Mouse (Mus musculus) intestine, embryonic 16.5 days (tissue): ENCODE results near the gene Glt6d1. TPM values are rescaled to one million over a fixed set of nuclear protein-coding genes. Genes with fewer than 3 reads are reported as not detected.

Experiments used
- ATAC-seq: fragments of 200-750 bp; cut with Nextera tagmentation; 2 replicates; pipeline ENCODE4 v1.8.0; 2017; ENCODE audit warnings: moderate TSS enrichment, moderate library complexity
- H3K27ac ChIP-seq: fragments of 300-500 bp; sonication (generic); 2 replicates; pipeline ENCODE4 v1.5.1; 2014; ENCODE audit warnings: mild to moderate bottlenecking, low read length
- H3K27me3 ChIP-seq: fragments of 300-500 bp; sonication (generic); replicated peaks from 2 replicates; pipeline ENCODE4 v1.6.1; 2014; ENCODE audit warnings: low read length, control low read depth, mixed read lengths; ENCODE audit not compliant: control insufficient read depth, insufficient read depth
- H3K36me3 ChIP-seq: fragments of 300-500 bp; sonication (generic); 2 replicates; pipeline ENCODE4 v1.6.1; 2014; ENCODE audit warnings: low read length, control low read depth; ENCODE audit not compliant: control insufficient read depth, insufficient read depth
- H3K4me1 ChIP-seq: fragments of 300-500 bp; sonication (generic); 2 replicates; pipeline ENCODE4 v1.6.1; 2014; ENCODE audit warnings: low read length, control low read depth, mixed read lengths; ENCODE audit not compliant: control insufficient read depth, insufficient read depth
- H3K4me2 ChIP-seq: fragments of 300-500 bp; sonication (generic); 2 replicates; pipeline ENCODE4 v1.6.1; 2014; ENCODE audit warnings: low read depth, low read length, control low read depth
- H3K4me3 ChIP-seq: fragments of 300-500 bp; sonication (generic); 2 replicates; pipeline ENCODE4 v1.5.1; 2014; ENCODE audit warnings: mild to moderate bottlenecking, low read length
- H3K9ac ChIP-seq: fragments of 300-500 bp; sonication (generic); 2 replicates; pipeline ENCODE4 v1.6.1; 2014; ENCODE audit warnings: low read depth, low read length
- H3K9me3 ChIP-seq: fragments of 300-500 bp; sonication (generic); 2 replicates; pipeline ENCODE4 v1.6.1; 2016; ENCODE audit warnings: low read length, control low read depth; ENCODE audit not compliant: control insufficient read depth
- WGBS: fragments of 180-500 bp; shearing (Covaris S2); extraction: QIAGEN DNeasy Blood & Tissue Kit; methylation state at CpG from one replicate; pipeline ENCODE4 v1.1.7; 2014; 5-methylcytosine and 5-hydroxymethylcytosine counted together
- polyA plus RNA-seq: library from polyadenylated mRNA; unstranded; fragments of >200 nt; fragmentation: Nextera tagmentation; extraction: Ambion mirVana; gene quantifications from 2 replicates; pipeline ENCODE4 v1.2.1, GENCODE M21; 2015

The Glt6d1 gene
- polyA plus RNA-seq, 1 experiment from 2014 or later, result not detected

DNA sequence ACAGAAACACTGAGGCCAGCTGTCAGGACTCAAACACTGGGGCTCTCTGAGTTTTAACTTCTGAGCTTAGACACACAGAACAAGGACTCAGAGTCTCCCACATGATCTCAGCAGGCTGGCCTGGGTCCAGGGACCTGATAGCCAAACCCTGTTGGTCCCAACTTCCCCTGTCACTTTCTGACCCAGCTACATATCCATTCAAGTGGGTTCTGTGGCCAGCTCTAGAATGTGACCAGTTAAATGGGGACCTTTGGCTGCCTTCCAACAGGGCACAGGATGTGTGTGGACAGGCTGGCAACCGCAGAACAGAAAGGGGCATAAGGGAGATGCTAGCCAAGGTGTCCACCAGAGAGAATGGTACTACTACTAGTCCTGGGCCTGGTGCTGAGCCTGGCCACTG, 7.2 kb upstream of the Glt6d1 start, which contains the start of gene Lcn9:
Gene Lcn9 (plus strand): TSS at position 348 of the 400 bp plus-strand sequence.
- Histone ChIP-seq H3K4me1 (no peaks in the 10 kb centered on the region), H3K4me2 (no peak within 1 kb of the TSS), H3K27me3 (no peaks in the 10 kb centered on the region), H3K27ac (no peak within 1 kb of the TSS), H3K9me3 (no peaks in the 10 kb centered on the region), H3K9ac (no peak within 1 kb of the TSS), H3K4me3 (no peak within 1 kb of the TSS), H3K36me3 (no peaks in the 10 kb centered on the region)
- 88% methylated on average over 1 of the region's 1 CpGs for WGBS
- ATAC-seq, result no peak

DNA sequence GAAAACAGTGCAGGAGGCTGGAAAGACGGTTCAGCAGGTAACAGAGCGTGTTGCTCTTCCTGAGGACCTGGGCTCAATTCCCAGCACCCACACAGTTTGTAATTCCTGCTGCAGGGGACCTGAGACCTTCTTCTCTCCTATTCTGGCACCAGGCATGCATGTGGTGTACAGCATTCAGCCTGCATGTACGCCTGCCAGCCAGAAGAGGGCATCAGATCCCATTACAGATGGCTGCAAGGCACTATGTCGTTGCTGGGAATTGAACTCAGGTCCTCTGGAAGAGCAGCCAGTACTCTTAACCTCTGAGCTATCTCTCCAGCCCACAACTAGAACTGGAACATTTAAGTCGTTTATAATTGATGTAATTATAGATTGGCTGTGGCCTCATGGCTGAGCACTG, 2.3 kb downstream of the Glt6d1 start:
- Histone ChIP-seq H3K36me3 (no peaks in the 10 kb centered on the region), H3K4me3 (no peak overlapping the region), H3K27ac (no peak overlapping the region), H3K27me3 (no peaks in the 10 kb centered on the region), H3K9me3 (no peaks in the 10 kb centered on the region), H3K4me2 (no peak overlapping the region), H3K9ac (no peak overlapping the region), H3K4me1 (no peaks in the 10 kb centered on the region)
- no peak for ATAC-seq
- whole genome bisulfite sequencing, result 73% methylated on average over 5 of the region's 5 CpGs

DNA sequence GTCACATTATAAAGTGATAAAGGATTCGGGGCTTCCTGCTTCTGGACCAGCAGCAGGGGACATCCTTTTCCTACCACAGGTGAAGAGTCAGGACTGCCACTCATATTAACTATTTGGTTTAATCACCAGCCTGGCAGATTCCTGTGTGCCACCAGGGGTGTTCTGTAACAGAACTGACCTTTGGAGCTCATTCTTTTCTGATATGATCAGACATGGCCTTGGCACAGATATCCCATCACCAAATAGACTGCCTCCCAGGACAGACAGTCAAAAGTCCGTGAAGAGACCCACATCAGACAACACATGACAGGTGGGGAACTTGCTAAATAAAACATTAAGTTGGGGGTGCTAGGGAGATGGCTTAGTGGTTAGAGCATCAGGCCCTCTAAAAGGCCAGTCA, 3.9 kb downstream of the Glt6d1 start:
- Histone ChIP-seq H3K4me3 (no peak overlapping the region), H3K27ac (no peak overlapping the region)
- 62% methylated on average over 2 of the region's 2 CpGs for WGBS

DNA sequence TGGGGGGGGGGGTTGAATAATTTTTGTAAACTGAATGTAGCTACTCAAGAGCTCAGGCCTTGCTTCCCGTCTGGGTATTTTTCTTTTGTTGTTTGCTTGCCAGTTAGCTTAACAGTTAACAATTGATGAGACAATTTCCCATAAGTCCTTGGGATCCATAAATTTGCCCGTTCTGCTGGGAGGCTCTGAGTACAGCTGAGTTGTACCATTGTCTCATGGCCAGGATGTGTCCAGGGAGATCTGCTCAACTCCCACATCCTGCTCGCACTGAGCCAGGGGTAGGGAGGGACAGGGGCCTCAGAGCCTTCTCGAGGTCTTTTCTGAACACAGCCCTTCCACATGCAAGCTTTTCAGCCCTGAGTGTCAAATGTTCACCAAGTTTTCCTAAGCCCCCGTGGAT, 17.6 kb downstream of the Glt6d1 start:
- no peak overlapping the region for H3K4me3 ChIP-seq
- no peaks in the 10 kb centered on the region for H3K36me3 ChIP-seq
- 44% methylated on average over 5 of the region's 5 CpGs for WGBS
- no peak overlapping the region for H3K27ac ChIP-seq
- H3K27me3 ChIP-seq, result no peaks in the 10 kb centered on the region
- ATAC-seq, result no peak
- no peaks in the 10 kb centered on the region for H3K4me1 ChIP-seq
- H3K9ac ChIP-seq, result no peak overlapping the region
- no peak overlapping the region for H3K4me2 ChIP-seq
- no peaks in the 10 kb centered on the region for H3K9me3 ChIP-seq

More for the DNA sequence above, 3.9 kb downstream of the Glt6d1 start:
- Histone ChIP-seq H3K27me3 (no peaks in the 10 kb centered on the region), H3K4me1 (no peaks in the 10 kb centered on the region), H3K9ac (no peak overlapping the region), H3K9me3 (no peaks in the 10 kb centered on the region), H3K36me3 (no peaks in the 10 kb centered on the region), H3K4me2 (no peak overlapping the region)
- no peak for ATAC-seq

DNA sequence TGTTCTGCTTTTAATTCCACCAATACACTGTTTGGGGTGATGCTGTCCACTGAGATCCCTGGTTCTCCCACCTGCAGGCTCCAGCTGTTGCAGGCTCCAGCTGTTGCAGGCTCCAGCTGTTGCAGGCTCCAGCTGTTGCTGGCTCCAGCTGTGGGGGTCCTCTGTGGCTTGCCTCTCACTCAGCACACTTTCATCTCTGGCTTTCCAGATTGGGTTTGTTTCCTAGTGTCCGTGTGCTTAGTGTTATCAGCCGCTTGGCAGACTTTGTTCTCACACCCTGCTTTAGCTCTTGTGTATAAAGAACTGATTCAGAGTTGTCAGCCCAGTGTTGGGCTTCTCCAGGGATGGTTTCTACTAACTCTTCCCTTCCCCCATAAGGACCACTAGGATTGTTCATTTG, 18.0 kb downstream of the Glt6d1 start:
- no peaks in the 10 kb centered on the region for H3K27me3 ChIP-seq
- WGBS, result 19% methylated on average over 2 of the region's 2 CpGs

DNA sequence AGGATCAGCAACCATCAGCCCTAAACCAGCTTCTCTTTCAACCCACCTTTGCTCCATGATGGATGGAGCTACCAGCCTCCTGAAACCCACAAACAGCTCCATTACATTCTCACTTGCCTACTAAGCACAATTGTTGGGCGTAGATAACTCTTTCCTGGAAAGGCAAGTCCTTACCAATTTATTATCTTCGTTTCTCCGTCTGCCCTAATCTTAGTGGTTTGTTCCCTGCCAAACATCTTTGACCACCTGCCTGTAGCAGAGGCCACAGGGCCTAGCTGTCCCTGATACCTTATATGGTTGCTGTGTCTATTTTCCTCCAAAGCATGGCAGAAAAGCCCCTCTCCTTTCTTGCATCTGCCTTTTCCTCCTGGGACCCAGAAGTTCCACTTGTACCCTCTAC, 26.6 kb downstream of the Glt6d1 start:
- Histone ChIP-seq H3K4me2 (no peak overlapping the region), H3K27ac (no peak overlapping the region), H3K36me3 (no peaks in the 10 kb centered on the region), H3K9me3 (no peaks in the 10 kb centered on the region), H3K27me3 (no peaks in the 10 kb centered on the region), H3K9ac (no peak overlapping the region), H3K4me1 (no peaks in the 10 kb centered on the region), H3K4me3 (no peak overlapping the region)
- ATAC-seq, result no peak
- WGBS, result 82% methylated on average over 3 of the region's 3 CpGs

More for the DNA sequence above, 18.0 kb downstream of the Glt6d1 start:
- Histone ChIP-seq H3K4me2 (no peak overlapping the region), H3K4me3 (no peak overlapping the region), H3K4me1 (no peaks in the 10 kb centered on the region), H3K9me3 (no peaks in the 10 kb centered on the region), H3K36me3 (no peaks in the 10 kb centered on the region), H3K27ac (no peak overlapping the region), H3K9ac (no peak overlapping the region)
- no peak for ATAC-seq

DNA sequence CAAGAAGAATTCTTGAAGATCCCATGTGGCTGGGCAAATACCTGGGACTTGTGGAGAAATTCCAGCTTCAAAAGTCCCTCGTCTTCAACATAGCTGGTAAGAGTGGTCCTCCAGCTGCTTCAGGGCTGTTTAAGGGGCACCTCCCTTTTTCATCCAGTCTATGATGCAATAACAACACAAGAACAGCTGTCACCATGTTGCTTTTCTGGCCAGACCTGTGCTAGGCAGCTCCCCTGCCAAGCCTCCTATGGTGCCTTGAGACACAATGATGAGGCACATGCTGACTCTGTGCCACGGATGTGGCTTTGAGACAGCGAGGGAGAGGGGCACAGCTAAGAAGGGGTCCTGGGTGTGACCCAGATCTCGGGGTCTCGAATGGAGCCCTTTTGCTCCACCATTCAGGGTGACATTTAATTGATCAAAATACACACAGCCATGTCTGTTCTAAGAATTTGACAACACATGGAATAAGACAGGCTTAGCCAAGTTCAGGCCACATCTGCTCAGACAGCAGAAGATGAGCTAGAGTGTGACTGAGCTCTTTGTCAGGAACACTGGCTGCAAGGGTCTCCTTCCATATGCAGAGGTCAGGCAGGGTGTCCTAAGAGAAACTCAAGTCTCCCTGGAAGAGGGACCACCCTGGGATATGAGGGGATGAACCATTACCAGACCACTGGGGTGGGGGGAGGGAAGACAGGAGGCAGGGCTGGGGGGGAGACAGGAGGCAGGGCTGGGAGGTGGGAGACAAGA, 29.9 kb downstream of the Glt6d1 start:
- no peak overlapping the region for H3K27ac ChIP-seq

DNA sequence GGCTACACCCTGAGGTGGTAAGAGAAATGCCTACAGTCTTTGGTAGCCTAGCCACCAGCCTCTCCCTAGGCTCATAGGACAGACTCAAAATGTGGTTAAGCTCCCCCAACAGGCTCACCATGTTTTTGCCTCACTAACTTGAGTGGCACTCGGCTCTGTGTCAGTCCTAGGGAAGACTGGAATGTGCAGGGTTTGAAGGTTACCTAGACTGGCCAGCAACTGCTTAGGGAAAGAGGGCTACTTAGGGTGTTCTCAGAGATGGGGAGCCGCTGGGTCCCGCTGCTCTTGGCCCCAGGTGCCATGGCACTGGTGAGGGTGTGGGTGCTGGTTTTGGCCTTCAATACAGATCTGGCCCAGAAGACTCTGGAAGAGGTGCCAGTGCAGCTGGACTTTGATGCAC, 33.7 kb downstream of the Glt6d1 start, which contains the start of gene Gm13539:
Gene Gm13539 (plus strand): TSS at position 301 of the 400 bp plus-strand sequence.
- H3K9me3 ChIP-seq, result no peaks in the 10 kb centered on the region
- 92% methylated on average over 3 of the region's 3 CpGs for WGBS
- no peaks in the 10 kb centered on the region for H3K27me3 ChIP-seq
- H3K27ac ChIP-seq, result no peak within 1 kb of the TSS
- H3K9ac ChIP-seq, result no peak within 1 kb of the TSS
- no peak within 1 kb of the TSS for H3K4me2 ChIP-seq
- no peaks in the 10 kb centered on the region for H3K36me3 ChIP-seq
- no peak within 1 kb of the TSS for H3K4me3 ChIP-seq
- ATAC-seq, result no peak
- no peaks in the 10 kb centered on the region for H3K4me1 ChIP-seq

More for the DNA sequence above, 29.9 kb downstream of the Glt6d1 start:
- no peak overlapping the region for H3K9ac ChIP-seq
- H3K36me3 ChIP-seq, result no peaks in the 10 kb centered on the region
- H3K27me3 ChIP-seq, result no peaks in the 10 kb centered on the region
- no peaks in the 10 kb centered on the region for H3K9me3 ChIP-seq
- ATAC-seq, result no peak
- H3K4me2 ChIP-seq, result no peak overlapping the region
- WGBS, result 66% methylated on average over 5 of the region's 5 CpGs
- no peaks in the 10 kb centered on the region for H3K4me1 ChIP-seq
- no peak overlapping the region for H3K4me3 ChIP-seq

DNA sequence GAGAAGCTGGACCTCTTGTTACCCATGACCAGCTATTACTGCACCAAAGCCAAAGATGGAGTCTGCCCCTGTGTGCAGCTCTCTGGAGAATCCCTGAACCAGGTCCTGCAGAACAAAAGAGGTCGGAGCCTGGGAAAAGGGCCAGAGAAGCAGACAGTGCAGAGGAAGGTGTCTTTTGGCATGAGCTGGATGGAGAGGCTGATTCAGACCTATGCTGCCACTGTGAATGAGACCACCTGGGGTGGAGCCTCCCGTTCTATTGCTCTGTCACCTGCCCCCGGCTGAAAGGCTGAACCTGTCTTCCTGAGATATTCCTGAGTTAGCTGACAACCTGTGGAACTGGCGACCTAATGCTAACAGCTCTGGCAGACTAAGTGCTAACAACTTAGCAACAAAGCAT, 34.7 kb downstream of the Glt6d1 start:
- Histone ChIP-seq H3K27ac (no peak overlapping the region), H3K4me2 (no peak overlapping the region), H3K4me1 (no peaks in the 10 kb centered on the region), H3K9me3 (no peaks in the 10 kb centered on the region), H3K4me3 (no peak overlapping the region), H3K36me3 (no peaks in the 10 kb centered on the region), H3K9ac (no peak overlapping the region), H3K27me3 (no peaks in the 10 kb centered on the region)
- WGBS, result 38% methylated on average over 4 of the region's 4 CpGs
- no peak for ATAC-seq

DNA sequence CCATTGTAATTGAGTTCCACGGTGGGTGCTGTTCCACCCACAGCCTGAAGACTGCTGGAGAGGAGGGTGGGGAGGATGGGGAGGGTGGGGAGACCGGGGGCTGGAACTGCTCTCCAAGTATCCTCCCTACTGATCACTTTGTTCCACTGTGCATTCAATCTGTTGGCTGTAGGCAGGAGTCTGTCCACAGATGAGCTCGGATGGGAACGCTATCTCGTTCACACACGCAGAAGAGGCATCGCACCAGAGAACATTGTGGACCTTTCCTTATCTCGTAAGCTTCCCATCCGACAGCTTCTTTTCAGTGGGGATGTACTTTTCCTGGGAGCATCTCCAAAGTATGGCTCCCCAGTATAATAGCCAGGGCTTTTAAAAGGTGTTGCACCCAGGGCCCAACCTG, 36.6 kb downstream of the Glt6d1 start:
- no peaks in the 10 kb centered on the region for H3K27me3 ChIP-seq
- no peak for ATAC-seq
- no peaks in the 10 kb centered on the region for H3K36me3 ChIP-seq
- 87% methylated on average over 9 of the region's 9 CpGs for WGBS
- no peaks in the 10 kb centered on the region for H3K9me3 ChIP-seq
- H3K27ac ChIP-seq, result no peak overlapping the region
- H3K4me1 ChIP-seq, result no peaks in the 10 kb centered on the region
- no peak overlapping the region for H3K9ac ChIP-seq
- H3K4me2 ChIP-seq, result no peak overlapping the region
- H3K4me3 ChIP-seq, result no peak overlapping the region
